ENCODE assay signal across 8 mouse cellular contexts in the genomic region with DNA sequence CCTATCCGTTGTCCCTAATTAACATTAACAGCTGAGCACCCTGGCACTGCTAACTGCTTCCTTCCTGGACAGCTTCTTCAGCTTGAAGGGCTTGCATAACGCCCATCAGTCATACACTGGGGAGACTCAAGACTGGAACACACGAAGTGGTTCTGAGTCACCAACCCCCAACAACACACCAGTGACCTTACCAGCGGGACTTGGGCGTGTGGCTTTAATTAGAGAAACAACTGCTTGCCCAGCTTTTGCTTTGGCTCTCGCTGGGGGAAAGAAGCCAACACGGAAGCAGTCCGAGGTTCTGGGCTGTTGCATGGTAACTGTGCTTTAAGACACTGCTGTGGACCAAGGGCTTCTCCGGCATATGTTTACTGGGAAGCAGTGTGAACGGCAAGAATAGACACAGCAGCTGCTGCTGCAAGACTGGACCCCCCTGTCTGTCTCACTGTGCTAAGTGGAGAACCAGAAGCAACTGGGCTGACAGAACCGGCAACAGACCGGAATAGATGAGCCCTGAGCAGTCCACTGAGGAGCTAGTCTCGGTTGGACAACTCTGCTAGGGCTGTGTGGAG. TPM values are rescaled to one million over a fixed set of nuclear protein-coding genes. Genes with fewer than 3 reads are reported as not detected.
DNase-seq lines count a peak whose midpoint lies in the region; ATAC-seq and TF ChIP-seq lines count a peak whose summit lies in the region.

No protein-coding gene starts in this region.

- TF ChIP-seq EP300 in liver, postnatal 0 days (IDR thresholded peaks at IDR 0.05; ENCODE audit: low read depth) = no peak

- ATAC-seq in kidney, embryonic 14.5 days (ENCODE audit: low FRiP score, low TSS enrichment) = no peak
- peak; percentile 78 for ATAC-seq in hindbrain, embryonic 16.5 days
- ATAC-seq in liver, postnatal 0 days = peak; percentile 35

- H3K27me3 ChIP-seq in kidney, embryonic 14.5 days (ENCODE audit: control insufficient read depth, insufficient read depth, low read length) = no peaks in the 10 kb centered on the region
- no peaks in the 10 kb centered on the region for H3K27me3 ChIP-seq in hindbrain, embryonic 16.5 days (replicated peaks; ENCODE audit: control insufficient read depth, insufficient read depth, low read length)
- H3K27me3 ChIP-seq in liver, postnatal 0 days (ENCODE audit: insufficient read depth, low read length) = no peaks in the 10 kb centered on the region

- H3K4me1 ChIP-seq in kidney, embryonic 14.5 days (ENCODE audit: control insufficient read depth, insufficient read depth, low read length) = no peaks in the 10 kb centered on the region
- H3K4me1 ChIP-seq in hindbrain, embryonic 16.5 days (ENCODE audit: control insufficient read depth, insufficient read depth, low read depth, low read length) = no peaks in the 10 kb centered on the region
- H3K4me1 ChIP-seq in liver, postnatal 0 days (ENCODE audit: insufficient read depth) = peaks cover 3% of the 10 kb centered on the region; the same call in 1 of the 2 replicates

- 62% methylated on average over 13 of the region's 13 CpGs for WGBS in kidney, embryonic 14.5 days
- WGBS in hindbrain, embryonic 16.5 days = 43% methylated on average over 13 of the region's 13 CpGs
- 41% methylated on average over 13 of the region's 13 CpGs for WGBS in liver, postnatal 0 days (ENCODE audit: insufficient replicate concordance)

- no peak overlapping the region for H3K27ac ChIP-seq in kidney, embryonic 14.5 days (ENCODE audit: low read depth, low read length)
- H3K27ac ChIP-seq in hindbrain, embryonic 16.5 days (ENCODE audit: low read depth, low read length) = no peak overlapping the region
- H3K27ac ChIP-seq in liver, postnatal 0 days (ENCODE audit: low read depth) = no peak overlapping the region

- peak; percentile 21 for DNase-seq in kidney, adult 18-20 months
- DNase-seq in adrenal gland, postnatal 36 days = peak; percentile 64 to 71
- peak; percentile 7 to 9 for DNase-seq in frontal cortex, postnatal 25 days (ENCODE audit: low spot score in 2 of 2)
- no peak for DNase-seq in liver, postnatal 0 days
- DNase-seq in right cerebral cortex, adult 18-20 months = peak; percentile 10
- DNase-seq in testis, postnatal 14 days (ENCODE audit: low spot score) = no peak

- no peak overlapping the region for H3K4me3 ChIP-seq in kidney, embryonic 14.5 days (ENCODE audit: low read length)
- H3K4me3 ChIP-seq in hindbrain, embryonic 16.5 days (ENCODE audit: low read length) = no peak overlapping the region
- no peak overlapping the region for H3K4me3 ChIP-seq in liver, postnatal 0 days (ENCODE audit: low read depth, low read length)

- no peaks in the 10 kb centered on the region for H3K36me3 ChIP-seq in kidney, embryonic 14.5 days (ENCODE audit: control insufficient read depth, insufficient read depth, low read length)
- H3K36me3 ChIP-seq in hindbrain, embryonic 16.5 days (ENCODE audit: control insufficient read depth, insufficient read depth, low read length) = no peaks in the 10 kb centered on the region
- no peaks in the 10 kb centered on the region for H3K36me3 ChIP-seq in liver, postnatal 0 days (replicated peaks; ENCODE audit: insufficient read depth, low read length)

- TF ChIP-seq CTCF in liver, postnatal 0 days (IDR thresholded peaks at IDR 0.05; ENCODE audit: low read depth) = no peak

- H3K4me2 ChIP-seq in kidney, embryonic 14.5 days (replicated peaks; ENCODE audit: low read depth, low read length) = no peak overlapping the region
- peak overlapping the region; percentile 18 for H3K4me2 ChIP-seq in hindbrain, embryonic 16.5 days (ENCODE audit: low read length)
- H3K4me2 ChIP-seq in liver, postnatal 0 days (ENCODE audit: low read depth, low read length) = peak overlapping the region; percentile 29; the same call in 1 of the 2 replicates

- no peaks in the 10 kb centered on the region for H3K9me3 ChIP-seq in kidney, embryonic 14.5 days (ENCODE audit: control insufficient read depth, low read length)
- H3K9me3 ChIP-seq in hindbrain, embryonic 16.5 days (ENCODE audit: control insufficient read depth, low read length) = no peaks in the 10 kb centered on the region
- no peaks in the 10 kb centered on the region for H3K9me3 ChIP-seq in liver, postnatal 0 days (ENCODE audit: low read length)

- H3K9ac ChIP-seq in kidney, embryonic 14.5 days (ENCODE audit: low read depth, low read length) = no peak overlapping the region
- no peak overlapping the region for H3K9ac ChIP-seq in hindbrain, embryonic 16.5 days (ENCODE audit: low read depth, low read length)
- no peak overlapping the region for H3K9ac ChIP-seq in liver, postnatal 0 days (replicated peaks)

RNA-seq across cellular contexts. Expression of a gene that starts 11.3 kb away (rescaled TPM):
- 1.4 and 2.2 TPM in 2 replicates for polyA plus RNA-seq in kidney, embryonic 14.5 days (2014; fragmentation: Nextera tagmentation; extraction: Ambion mirVana)
- 10 to 100 TPM; 75.6 to 78.0 TPM for total RNA-seq in adrenal gland, postnatal 36 days (2021)
- 5.5 and 6.3 TPM in 2 replicates for polyA plus RNA-seq in hindbrain, embryonic 16.5 days (2015; fragmentation: Nextera tagmentation; extraction: Ambion mirVana)
- polyA plus RNA-seq in liver, postnatal 0 days (2015; fragmentation: Nextera tagmentation; extraction: Ambion mirVana) = 29.6 and 38.3 TPM in 2 replicates

Comparison
In these comparisons a context has a peak if more than half of its experiments do, and no peak if none do; other contexts are left out.
1. DNase-seq: peak in kidney, adult 18-20 months (single experiment), adrenal gland, postnatal 36 days (2 of 2), frontal cortex, postnatal 25 days (2 of 2) and right cerebral cortex, adult 18-20 months (single experiment); none in liver, postnatal 0 days (single experiment) and testis, postnatal 14 days (single experiment).